ENCODE assay signal across 19 mouse cellular contexts in genomic region chr1:24211621-24212385, GRCm38 (mm10). TPM values are rescaled to one million over a fixed set of nuclear protein-coding genes. Genes with fewer than 3 reads are reported as not detected.
"Had no signal": no experiment of that assay in that cellular context is flagged by ENCODE, and none has a peak within 500 bp of the region (broad histone marks: within the 10 kb centered on the region; RNA-seq: fewer than 3 reads in every experiment).

No protein-coding gene starts in this region.

- H3K9me3 ChIP-seq: liver, embryonic 15.5 days; lung, embryonic 15.5 days; midbrain, embryonic 13.5 days; midbrain, embryonic 15.5 days; neural tube, embryonic 12.5 days; stomach, embryonic 15.5 days had no signal

- H3K4me1 ChIP-seq: liver, embryonic 15.5 days; lung, embryonic 15.5 days; megakaryocyte, embryonic 14.5 days; midbrain, embryonic 13.5 days; midbrain, embryonic 15.5 days; neural tube, embryonic 12.5 days; stomach, embryonic 15.5 days had no signal

- H3K27ac ChIP-seq: liver, embryonic 15.5 days; lung, embryonic 15.5 days; macrophage; midbrain, embryonic 13.5 days; midbrain, embryonic 15.5 days; neural tube, embryonic 12.5 days; stomach, embryonic 15.5 days; stomach, postnatal 0 days had no signal

- H3K4me2 ChIP-seq: liver, embryonic 15.5 days; lung, embryonic 15.5 days; midbrain, embryonic 11.5 days; midbrain, embryonic 13.5 days; midbrain, embryonic 15.5 days; neural tube, embryonic 12.5 days; stomach, embryonic 15.5 days had no signal

- DNase-seq: liver, postnatal 0 days; lung, adult 2 months; lung, postnatal 10 days; lung, postnatal 36 days; right cerebral cortex, postnatal 14 days; thymus, adult 2 months; thymus, postnatal 25 days; thymus, postnatal 4 days had no signal

- H3K36me3 ChIP-seq: liver, embryonic 15.5 days; lung, embryonic 15.5 days; midbrain, embryonic 13.5 days; midbrain, embryonic 15.5 days; neural tube, embryonic 12.5 days; stomach, embryonic 15.5 days had no signal

- H3K4me3 ChIP-seq: liver, embryonic 15.5 days; lung, embryonic 15.5 days; megakaryocyte, embryonic 14.5 days; midbrain, embryonic 13.5 days; midbrain, embryonic 15.5 days; neural tube, embryonic 12.5 days; stomach, embryonic 15.5 days had no signal

- H3K9ac ChIP-seq: liver, embryonic 15.5 days; liver, postnatal 0 days; lung, embryonic 15.5 days; midbrain, embryonic 13.5 days; midbrain, embryonic 15.5 days; neural tube, embryonic 12.5 days; stomach, embryonic 15.5 days had no signal

- H3K27me3 ChIP-seq: liver, embryonic 15.5 days; lung, embryonic 15.5 days; megakaryocyte, embryonic 14.5 days; midbrain, embryonic 13.5 days; midbrain, embryonic 15.5 days; neural tube, embryonic 12.5 days; stomach, embryonic 15.5 days had no signal

- ATAC-seq: liver, postnatal 0 days; midbrain, embryonic 15.5 days had no signal

RNA-seq across cellular contexts. Expression of gene Col9a1, which starts 34.4 kb away (rescaled TPM):
- polyA plus RNA-seq: macrophage; spleen, adult 2 months had no signal
